Mouse (Mus musculus): Measurements from ENCODE around the gene Ak7. TPM values are rescaled to one million over a fixed set of nuclear protein-coding genes. Genes with fewer than 3 reads are reported as not detected.

Ak7 gene
- 0.70 and 0.97 TPM in 2 replicates for polyA plus RNA-seq (2015; fragmentation: Nextera tagmentation; extraction: Ambion mirVana)

- Histone ChIP-seq H3K4me2 (replicated peaks) (peak within 1 kb of the TSS; percentile 54), H3K4me3 (replicated peaks) (no peak within 1 kb of the TSS; the same call in 1 of the 2 replicates), H3K4me1 (replicated peaks) (peaks cover 8% of the 10 kb centered on the region), H3K36me3 (no peaks in the 10 kb centered on the region), H3K27ac (no peak within 1 kb of the TSS), H3K27me3 (replicated peaks) (no peaks in the 10 kb centered on the region), H3K9me3 (no peaks in the 10 kb centered on the region), H3K9ac (no peak within 1 kb of the TSS)
- 11% methylated on average over 22 of the region's 22 CpGs for WGBS
- peak; percentile 98 for ATAC-seq
These were observed at the start of gene Ak7 for GRCm38 (mm10) chr12:105705799-105706487. Ak7 (plus strand) TSS chr12:105705976.

- Histone ChIP-seq H3K36me3 (peaks cover 15% of the 10 kb centered on the region), H3K4me2 (replicated peaks) (no peak overlapping the region), H3K9ac (no peak overlapping the region), H3K4me1 (replicated peaks) (no peaks in the 10 kb centered on the region), H3K4me3 (replicated peaks) (no peak overlapping the region), H3K27ac (no peak overlapping the region), H3K9me3 (no peaks in the 10 kb centered on the region), H3K27me3 (replicated peaks) (no peaks in the 10 kb centered on the region)
- no peak for ATAC-seq
- 90% methylated on average over 8 of the region's 8 CpGs for WGBS
These were observed 29.5 kb upstream of the Ak7 start for GRCm38 (mm10) chr12:105676274-105676673.

GRCm38 (mm10) chr12:105678211-105678610 is 27.6 kb upstream of the Ak7 start:
- no peak overlapping the region for H3K27ac ChIP-seq
- no peaks in the 10 kb centered on the region for H3K9me3 ChIP-seq
- 0 out of 2 replicates have a peak, but pooled peaks cover 5% of the 10 kb centered on the region for H3K4me1 ChIP-seq (replicated peaks)
- WGBS, result 90% methylated on average over 7 of the region's 7 CpGs
- H3K9ac ChIP-seq, result no peak overlapping the region
- H3K4me2 ChIP-seq (replicated peaks), result no peak overlapping the region
- ATAC-seq, result no peak
- no peak overlapping the region for H3K4me3 ChIP-seq (replicated peaks)
- no peaks in the 10 kb centered on the region for H3K27me3 ChIP-seq (replicated peaks)
- H3K36me3 ChIP-seq, result peaks cover 13% of the 10 kb centered on the region

GRCm38 (mm10) chr12:105678762-105679161 is 27.0 kb upstream of the Ak7 start:
- Histone ChIP-seq H3K4me2 (replicated peaks) (no peak overlapping the region), H3K27me3 (replicated peaks) (no peaks in the 10 kb centered on the region), H3K4me1 (replicated peaks) (0 out of 2 replicates have a peak, but pooled peaks cover 7% of the 10 kb centered on the region), H3K4me3 (replicated peaks) (no peak overlapping the region), H3K27ac (no peak overlapping the region), H3K9me3 (no peaks in the 10 kb centered on the region), H3K9ac (no peak overlapping the region), H3K36me3 (peaks cover 9% of the 10 kb centered on the region)
- no peak for ATAC-seq
- WGBS, result 78% methylated on average over 3 of the region's 3 CpGs

GRCm38 (mm10) chr12:105683933-105684901 is 21.6 kb upstream of the Ak7 start, which contains the start of gene Gskip:
Gskip (plus strand) TSS chr12:105684829.
- H3K9me3 ChIP-seq, result no peaks in the 10 kb centered on the region
- peak within 1 kb of the TSS; percentile 82 for H3K4me2 ChIP-seq (replicated peaks)
- peak within 1 kb of the TSS; percentile 96 for H3K9ac ChIP-seq
- peak within 1 kb of the TSS; percentile 82 for H3K27ac ChIP-seq
- H3K4me3 ChIP-seq (replicated peaks), result peak within 1 kb of the TSS; percentile 94
- no peaks in the 10 kb centered on the region for H3K36me3 ChIP-seq
- ATAC-seq, result peak; percentile 57
- no peaks in the 10 kb centered on the region for H3K27me3 ChIP-seq (replicated peaks)
- peaks cover 15% of the 10 kb centered on the region for H3K4me1 ChIP-seq (replicated peaks)
- WGBS, result under 1% methylated on average over 41 of the region's 41 CpGs

GRCm38 (mm10) chr12:105685001-105685691 is 20.6 kb upstream of the Ak7 start, which contains the start of gene Atg2b:
Atg2b (minus strand) TSS chr12:105685211.
- no peaks in the 10 kb centered on the region for H3K27me3 ChIP-seq (replicated peaks)
- no peaks in the 10 kb centered on the region for H3K36me3 ChIP-seq
- H3K9me3 ChIP-seq, result no peaks in the 10 kb centered on the region
- WGBS, result under 1% methylated on average over 73 of the region's 73 CpGs
- H3K4me3 ChIP-seq (replicated peaks), result peak within 1 kb of the TSS; percentile 94
- peak within 1 kb of the TSS; percentile 82 for H3K27ac ChIP-seq
- H3K4me1 ChIP-seq (replicated peaks), result peaks cover 15% of the 10 kb centered on the region
- ATAC-seq, result peak; percentile 93
- peak within 1 kb of the TSS; percentile 82 for H3K4me2 ChIP-seq (replicated peaks)
- H3K9ac ChIP-seq, result peak within 1 kb of the TSS; percentile 96

GRCm38 (mm10) chr12:105686791-105687190 is 19.0 kb upstream of the Ak7 start:
- peaks cover 15% of the 10 kb centered on the region for H3K4me1 ChIP-seq (replicated peaks)
- no peak overlapping the region for H3K27ac ChIP-seq
- WGBS, result 86% methylated on average over 3 of the region's 3 CpGs
- H3K36me3 ChIP-seq, result no peaks in the 10 kb centered on the region
- H3K4me2 ChIP-seq (replicated peaks), result peak overlapping the region; percentile 82; the same call in 1 of the 2 replicates
- no peaks in the 10 kb centered on the region for H3K27me3 ChIP-seq (replicated peaks)
- H3K4me3 ChIP-seq (replicated peaks), result 0 out of 2 replicates have a peak overlapping the region, but pooled peaks have one; percentile 94
- H3K9ac ChIP-seq, result no peak overlapping the region
- H3K9me3 ChIP-seq, result no peaks in the 10 kb centered on the region
- ATAC-seq, result no peak

GRCm38 (mm10) chr12:105687416-105687815 is 18.4 kb upstream of the Ak7 start:
- 76% methylated on average over 4 of the region's 4 CpGs for WGBS
- no peak overlapping the region for H3K4me3 ChIP-seq (replicated peaks)
- no peaks in the 10 kb centered on the region for H3K27me3 ChIP-seq (replicated peaks)
- H3K9ac ChIP-seq, result no peak overlapping the region
- ATAC-seq, result no peak
- H3K9me3 ChIP-seq, result no peaks in the 10 kb centered on the region
- no peaks in the 10 kb centered on the region for H3K36me3 ChIP-seq
- no peak overlapping the region for H3K4me2 ChIP-seq (replicated peaks)
- no peak overlapping the region for H3K27ac ChIP-seq
- H3K4me1 ChIP-seq (replicated peaks), result peaks cover 13% of the 10 kb centered on the region

GRCm38 (mm10) chr12:105688546-105688945 is 17.2 kb upstream of the Ak7 start:
- H3K4me2 ChIP-seq (replicated peaks), result no peak overlapping the region
- H3K9me3 ChIP-seq, result no peaks in the 10 kb centered on the region
- no peak overlapping the region for H3K9ac ChIP-seq
- no peaks in the 10 kb centered on the region for H3K36me3 ChIP-seq
- no peak overlapping the region for H3K4me3 ChIP-seq (replicated peaks)
- no peaks in the 10 kb centered on the region for H3K27me3 ChIP-seq (replicated peaks)
- ATAC-seq, result no peak
- 81% methylated on average over 3 of the region's 4 CpGs for WGBS
- peaks cover 9% of the 10 kb centered on the region for H3K4me1 ChIP-seq (replicated peaks)
- H3K27ac ChIP-seq, result no peak overlapping the region

- Histone ChIP-seq H3K4me3 (replicated peaks) (no peak overlapping the region), H3K27ac (no peak overlapping the region), H3K27me3 (replicated peaks) (no peaks in the 10 kb centered on the region), H3K36me3 (no peaks in the 10 kb centered on the region), H3K9me3 (no peaks in the 10 kb centered on the region), H3K9ac (no peak overlapping the region), H3K4me2 (replicated peaks) (no peak overlapping the region), H3K4me1 (replicated peaks) (peaks cover 9% of the 10 kb centered on the region)
- WGBS, result 93% methylated on average over 13 of the region's 13 CpGs
- ATAC-seq, result no peak
These were observed 16.3 kb upstream of the Ak7 start for GRCm38 (mm10) chr12:105689435-105689834.

- 98% methylated on average over 2 of the region's 2 CpGs for WGBS
- Histone ChIP-seq H3K36me3 (no peaks in the 10 kb centered on the region), H3K27me3 (replicated peaks) (no peaks in the 10 kb centered on the region), H3K27ac (no peak overlapping the region), H3K4me1 (replicated peaks) (no peaks in the 10 kb centered on the region), H3K9me3 (no peaks in the 10 kb centered on the region), H3K4me2 (replicated peaks) (no peak overlapping the region), H3K4me3 (replicated peaks) (no peak overlapping the region), H3K9ac (no peak overlapping the region)
- no peak for ATAC-seq
These were observed 11.8 kb upstream of the Ak7 start for GRCm38 (mm10) chr12:105694021-105694420.

- Histone ChIP-seq H3K4me3 (replicated peaks) (no peak overlapping the region), H3K27me3 (replicated peaks) (no peaks in the 10 kb centered on the region), H3K27ac (no peak overlapping the region), H3K4me1 (replicated peaks) (no peaks in the 10 kb centered on the region), H3K4me2 (replicated peaks) (no peak overlapping the region), H3K9me3 (no peaks in the 10 kb centered on the region), H3K36me3 (0 out of 2 replicates have a peak, but pooled peaks cover 4% of the 10 kb centered on the region), H3K9ac (no peak overlapping the region)
- 81% methylated on average over 7 of the region's 7 CpGs for WGBS
- ATAC-seq, result no peak
These were observed 9.9 kb upstream of the Ak7 start for GRCm38 (mm10) chr12:105695848-105696247.

Measured in intestine, embryonic 15.5 days (tissue).